Mouse (Mus musculus): ENCODE measurements at regions not wholly inside any gene's neighbourhood (a gene's known extent, or its start where the extent isn't known, plus 50 kb on each side); places are given as distances from the start of the nearest gene placed in this dataset.
"Not testable (repeated sequence)": the region's sequence is repeated elsewhere in the genome, so short reads cannot be mapped to it uniquely, and the experiment has no call there.

- DNase-seq: no peak
Observed at GRCm38 (mm10) chr13:18651658-18652057, 65.4 kb upstream of the Vps41 start.

- DNase-seq: peak; percentile 4
Observed at GRCm38 (mm10) chr13:18614763-18615616, 102.1 kb upstream of the Vps41 start.

- DNase-seq: no peak
Observed at GRCm38 (mm10) chr13:18580718-18581550, 136.2 kb upstream of the Vps41 start.

- DNase-seq: no peak
Observed at GRCm38 (mm10) chr13:18576016-18576415, 141.1 kb upstream of the Vps41 start.

- DNase-seq: no peak
Observed at GRCm38 (mm10) chr13:18575599-18575998, 141.5 kb upstream of the Vps41 start.

GRCm38 (mm10) chr13:18542032-18542431 is 144.5 kb upstream of the Pou6f2 start:
- DNase-seq: not testable (repeated sequence)

GRCm38 (mm10) chr13:18530509-18530908 is 133.0 kb upstream of the Pou6f2 start:
- DNase-seq: no peak

GRCm38 (mm10) chr13:18498159-18498558 is 100.7 kb upstream of the Pou6f2 start:
- DNase-seq: no peak

GRCm38 (mm10) chr13:18497582-18498157 is 100.2 kb upstream of the Pou6f2 start:
- no peak for DNase-seq

GRCm38 (mm10) chr13:18495021-18495811 is 97.7 kb upstream of the Pou6f2 start:
- no peak for DNase-seq

GRCm38 (mm10) chr13:18485785-18486184 is 88.3 kb upstream of the Pou6f2 start:
- not testable (repeated sequence) for DNase-seq

GRCm38 (mm10) chr13:18485080-18485479 is 87.6 kb upstream of the Pou6f2 start:
- DNase-seq: no peak

- DNase-seq: no peak
Observed at GRCm38 (mm10) chr13:18476311-18476710, 78.8 kb upstream of the Pou6f2 start.

GRCm38 (mm10) chr13:18471534-18471933 is 74.0 kb upstream of the Pou6f2 start:
- DNase-seq: no peak

- no peak for DNase-seq
Observed at GRCm38 (mm10) chr13:18465921-18466320, 68.4 kb upstream of the Pou6f2 start.

GRCm38 (mm10) chr13:18462221-18462620 is 64.7 kb upstream of the Pou6f2 start:
- DNase-seq: no peak

- DNase-seq: no peak
Observed at GRCm38 (mm10) chr13:18457337-18458236, 60.1 kb upstream of the Pou6f2 start.

Measured in right cerebral cortex, postnatal 14 days (tissue).